Mouse (Mus musculus): Measurements from ENCODE around the gene Tfip11. TPM values are rescaled to one million over a fixed set of nuclear protein-coding genes. Genes with fewer than 3 reads are reported as not detected.

Gene Tfip11
- polyA plus RNA-seq, 1 experiment: 58.9 TPM

DNA sequence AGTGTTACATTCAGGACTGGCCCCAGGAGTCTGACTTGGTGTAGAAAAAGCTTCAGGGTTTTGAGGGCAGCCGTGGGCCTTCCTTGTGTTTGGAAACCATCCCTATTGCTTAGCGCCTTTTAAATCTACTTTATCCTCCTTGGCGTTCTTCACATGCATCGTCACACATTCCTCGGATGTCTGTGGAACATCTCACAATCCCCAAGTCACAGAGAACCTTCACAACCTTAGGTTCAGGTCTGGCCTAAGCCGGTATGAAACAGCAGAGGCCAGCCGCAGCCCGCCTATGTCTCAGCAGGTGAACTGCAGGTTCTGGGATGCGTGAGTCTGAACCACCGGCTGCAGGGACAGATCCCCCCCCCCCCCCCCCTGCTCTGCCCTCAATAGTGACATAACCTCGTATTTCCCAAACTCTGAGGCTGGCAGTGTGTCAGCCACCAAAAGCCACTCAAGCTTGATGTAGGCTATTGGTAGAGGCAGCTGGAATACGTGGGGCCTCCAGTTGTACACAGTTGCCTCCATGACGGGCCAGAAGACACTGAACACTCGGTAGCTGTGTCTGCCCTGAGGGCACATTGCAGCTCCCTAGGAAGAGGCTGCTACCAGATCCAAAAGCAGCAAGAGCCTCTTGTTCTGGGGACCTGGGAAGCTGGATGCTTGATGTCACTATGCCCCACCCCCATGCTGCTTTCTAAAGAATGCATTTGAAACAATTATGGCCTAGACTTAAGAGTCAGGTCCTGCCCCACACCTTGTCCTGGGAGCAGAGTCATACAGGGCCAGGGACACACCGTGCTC lies 45.1 kb upstream of the Tfip11 start:
- no peak for DNase-seq
- WGBS: 86% methylated on average over 15 of the region's 15 CpGs
- Histone ChIP-seq H3K36me3 (ENCODE audit: control insufficient read depth, insufficient read depth, low read length) (no peaks in the 10 kb centered on the region), H3K4me1 (replicated peaks; ENCODE audit: control insufficient read depth, insufficient read depth, low read length) (peaks cover 65% of the 10 kb centered on the region), H3K27ac (ENCODE audit: control insufficient read depth, insufficient read depth, low read length) (no peak overlapping the region), H3K4me3 (ENCODE audit: control insufficient read depth, insufficient read depth, low read length) (no peak overlapping the region), H3K27me3 (ENCODE audit: control insufficient read depth, insufficient read depth, low read length) (no peaks in the 10 kb centered on the region)
- TF ChIP-seq POLR2A (IDR thresholded peaks at IDR 0.05; ENCODE audit: control insufficient read depth, extremely low read depth, insufficient read depth, low read length, poor library complexity): no peak
- TF ChIP-seq CTCF (IDR thresholded peaks at IDR 0.05; ENCODE audit: borderline replicate concordance, control insufficient read depth, extremely low read depth, insufficient read depth, low read length, poor library complexity): no peak

GRCm38 (mm10) chr5:112281676-112282075 lies 44.5 kb upstream of the Tfip11 start:
- WGBS: 88% methylated on average over 4 of the region's 4 CpGs
- no peaks in the 10 kb centered on the region for H3K27me3 ChIP-seq (ENCODE audit: control insufficient read depth, insufficient read depth, low read length)
- DNase-seq: no peak
- TF ChIP-seq POLR2A (IDR thresholded peaks at IDR 0.05; ENCODE audit: control insufficient read depth, extremely low read depth, insufficient read depth, low read length, poor library complexity) (no peak), CTCF (IDR thresholded peaks at IDR 0.05; ENCODE audit: borderline replicate concordance, control insufficient read depth, extremely low read depth, insufficient read depth, low read length, poor library complexity) (no peak)
- H3K4me3 ChIP-seq (ENCODE audit: control insufficient read depth, insufficient read depth, low read length): no peak overlapping the region
- no peak overlapping the region for H3K27ac ChIP-seq (ENCODE audit: control insufficient read depth, insufficient read depth, low read length)
- peaks cover 71% of the 10 kb centered on the region for H3K4me1 ChIP-seq (replicated peaks; ENCODE audit: control insufficient read depth, insufficient read depth, low read length)
- no peaks in the 10 kb centered on the region for H3K36me3 ChIP-seq (ENCODE audit: control insufficient read depth, insufficient read depth, low read length)

DNA sequence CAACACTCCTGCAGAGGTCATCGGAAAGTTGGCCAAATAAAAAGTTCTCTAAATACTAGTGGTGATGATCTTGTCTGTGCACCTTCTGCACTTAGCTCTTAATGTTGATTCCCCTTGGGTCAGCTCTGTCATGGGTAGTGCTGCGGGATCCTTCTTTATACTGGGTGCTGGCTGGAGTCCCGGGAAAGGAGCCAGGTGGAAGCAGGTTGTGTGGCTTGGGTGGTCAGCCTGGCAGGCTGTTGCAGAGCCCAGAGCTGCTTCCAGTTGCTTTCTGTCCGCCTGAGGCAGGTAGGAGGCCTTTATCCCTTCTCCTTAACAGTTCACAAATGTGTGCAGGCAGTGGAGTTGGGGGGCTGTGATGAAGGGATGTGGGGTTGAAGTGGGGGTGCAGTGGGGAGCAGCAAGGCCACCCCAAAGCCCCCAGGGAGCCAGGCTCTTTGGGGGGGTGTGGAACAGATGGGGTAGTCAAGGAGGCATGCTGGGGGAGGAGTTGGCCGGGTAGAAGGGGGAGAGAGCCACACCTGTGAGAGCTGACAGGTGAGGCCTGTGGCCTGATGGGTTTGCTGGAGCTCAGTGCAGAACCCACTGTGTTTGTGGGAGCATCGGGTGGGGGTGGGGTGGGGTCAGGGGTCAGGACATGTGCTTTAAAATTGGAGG lies 43.9 kb upstream of the Tfip11 start:
- H3K4me1 ChIP-seq (replicated peaks; ENCODE audit: control insufficient read depth, insufficient read depth, low read length): peaks cover 74% of the 10 kb centered on the region
- WGBS: 67% methylated on average over 6 of the region's 6 CpGs

GRCm38 (mm10) chr5:112282780-112283482 lies 43.2 kb upstream of the Tfip11 start:
- Histone ChIP-seq H3K27me3 (ENCODE audit: control insufficient read depth, insufficient read depth, low read length) (no peaks in the 10 kb centered on the region), H3K4me3 (ENCODE audit: control insufficient read depth, insufficient read depth, low read length) (no peak overlapping the region), H3K4me1 (replicated peaks; ENCODE audit: control insufficient read depth, insufficient read depth, low read length) (peaks cover 79% of the 10 kb centered on the region), H3K27ac (ENCODE audit: control insufficient read depth, insufficient read depth, low read length) (no peak overlapping the region), H3K36me3 (ENCODE audit: control insufficient read depth, insufficient read depth, low read length) (no peaks in the 10 kb centered on the region)
- no peak for DNase-seq
- 48% methylated on average over 9 of the region's 9 CpGs for WGBS
- TF ChIP-seq CTCF (IDR thresholded peaks at IDR 0.05; ENCODE audit: borderline replicate concordance, control insufficient read depth, extremely low read depth, insufficient read depth, low read length, poor library complexity): no peak
- no peak for TF ChIP-seq POLR2A (IDR thresholded peaks at IDR 0.05; ENCODE audit: control insufficient read depth, extremely low read depth, insufficient read depth, low read length, poor library complexity)

More for the DNA sequence above, 43.9 kb upstream of the Tfip11 start:
- H3K4me3 ChIP-seq (ENCODE audit: control insufficient read depth, insufficient read depth, low read length): no peak overlapping the region
- no peak for DNase-seq
- no peaks in the 10 kb centered on the region for H3K36me3 ChIP-seq (ENCODE audit: control insufficient read depth, insufficient read depth, low read length)
- H3K27ac ChIP-seq (ENCODE audit: control insufficient read depth, insufficient read depth, low read length): no peak overlapping the region
- no peak for TF ChIP-seq POLR2A (IDR thresholded peaks at IDR 0.05; ENCODE audit: control insufficient read depth, extremely low read depth, insufficient read depth, low read length, poor library complexity)
- TF ChIP-seq CTCF (IDR thresholded peaks at IDR 0.05; ENCODE audit: borderline replicate concordance, control insufficient read depth, extremely low read depth, insufficient read depth, low read length, poor library complexity): no peak
- H3K27me3 ChIP-seq (ENCODE audit: control insufficient read depth, insufficient read depth, low read length): no peaks in the 10 kb centered on the region

DNA sequence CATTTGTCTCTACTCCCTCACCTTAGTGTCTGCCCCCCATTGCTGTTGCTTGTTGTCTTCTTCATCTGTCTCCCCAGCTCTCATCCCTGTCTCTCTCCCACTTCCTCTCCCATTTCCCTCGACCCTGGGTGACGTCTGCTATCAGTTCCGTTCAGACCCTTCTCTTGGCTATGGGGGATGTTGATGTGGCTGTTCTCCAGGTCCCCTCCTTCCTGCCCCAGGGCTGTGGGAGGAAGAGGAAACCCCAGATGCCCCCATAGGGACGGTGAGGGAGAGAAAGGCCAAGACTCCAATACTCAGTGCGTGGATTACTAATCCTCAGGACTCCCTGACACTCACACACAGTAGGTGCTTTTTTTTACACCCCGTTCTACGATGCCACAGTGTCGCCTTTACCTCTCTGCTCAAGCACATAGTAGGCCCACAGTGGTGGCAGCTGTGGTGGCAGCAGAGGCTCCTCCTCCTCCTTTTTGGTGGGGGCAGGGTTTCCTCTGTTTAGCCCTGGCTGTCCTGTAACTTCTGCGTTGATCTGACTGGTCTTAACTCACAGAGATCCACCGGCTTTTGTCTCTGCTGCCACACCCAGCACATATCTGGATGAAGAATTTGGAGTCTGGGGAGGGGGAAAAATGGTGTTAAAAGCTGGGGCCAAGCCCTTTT lies 42.5 kb upstream of the Tfip11 start:
- TF ChIP-seq CTCF (IDR thresholded peaks at IDR 0.05; ENCODE audit: borderline replicate concordance, control insufficient read depth, extremely low read depth, insufficient read depth, low read length, poor library complexity) (no peak), POLR2A (IDR thresholded peaks at IDR 0.05; ENCODE audit: control insufficient read depth, extremely low read depth, insufficient read depth, low read length, poor library complexity) (no peak)
- H3K36me3 ChIP-seq (ENCODE audit: control insufficient read depth, insufficient read depth, low read length): no peaks in the 10 kb centered on the region
- no peak overlapping the region for H3K27ac ChIP-seq (ENCODE audit: control insufficient read depth, insufficient read depth, low read length)
- 15% methylated on average over 10 of the region's 10 CpGs for WGBS
- no peaks in the 10 kb centered on the region for H3K27me3 ChIP-seq (ENCODE audit: control insufficient read depth, insufficient read depth, low read length)
- no peak overlapping the region for H3K4me3 ChIP-seq (ENCODE audit: control insufficient read depth, insufficient read depth, low read length)
- H3K4me1 ChIP-seq (replicated peaks; ENCODE audit: control insufficient read depth, insufficient read depth, low read length): peaks cover 79% of the 10 kb centered on the region
- no peak for DNase-seq

GRCm38 (mm10) chr5:112284203-112284582 lies 42.0 kb upstream of the Tfip11 start:
- no peaks in the 10 kb centered on the region for H3K36me3 ChIP-seq (ENCODE audit: control insufficient read depth, insufficient read depth, low read length)
- no peak overlapping the region for H3K4me3 ChIP-seq (ENCODE audit: control insufficient read depth, insufficient read depth, low read length)
- no peak for DNase-seq
- no peak for TF ChIP-seq POLR2A (IDR thresholded peaks at IDR 0.05; ENCODE audit: control insufficient read depth, extremely low read depth, insufficient read depth, low read length, poor library complexity)
- TF ChIP-seq CTCF (IDR thresholded peaks at IDR 0.05; ENCODE audit: borderline replicate concordance, control insufficient read depth, extremely low read depth, insufficient read depth, low read length, poor library complexity): no peak
- 42% methylated on average over 7 of the region's 7 CpGs for WGBS
- no peaks in the 10 kb centered on the region for H3K27me3 ChIP-seq (ENCODE audit: control insufficient read depth, insufficient read depth, low read length)
- no peak overlapping the region for H3K27ac ChIP-seq (ENCODE audit: control insufficient read depth, insufficient read depth, low read length)
- H3K4me1 ChIP-seq (replicated peaks; ENCODE audit: control insufficient read depth, insufficient read depth, low read length): peaks cover 77% of the 10 kb centered on the region

All from thymus, adult 2 months (tissue).